Mouse (Mus musculus): ENCODE measurements around the gene Psmf1.

GRCm38 (mm10) chr2:151716318-151717055 is 27.5 kb downstream of the Psmf1 start:
- TF ChIP-seq CTCF (IDR thresholded peaks at IDR 0.05; ENCODE audit: low read depth), result no peak
- no peak for TF ChIP-seq EP300 (optimal IDR thresholded peaks at IDR 0.05)

Measured in stomach, postnatal 0 days (tissue).